Comparison of ENCODE assay signal across 12 mouse cellular contexts in genomic region chr10:45070929-45071813, GRCm38 (mm10). TPM values are rescaled to one million over a fixed set of nuclear protein-coding genes. Genes with fewer than 3 reads are reported as not detected.
DNase-seq lines count a peak whose midpoint lies in the region; ATAC-seq and TF ChIP-seq lines count a peak whose summit lies in the region.
"Had no signal": no experiment of that assay in that cellular context is flagged by ENCODE, and none has a peak within 500 bp of the region (broad histone marks: within the 10 kb centered on the region; RNA-seq: fewer than 3 reads in every experiment).

No protein-coding gene starts in this region.

- no peak for TF ChIP-seq POLR2A in MEL (IDR thresholded peaks at IDR 0.05; ENCODE audit: control insufficient read depth in 1 of 2, insufficient read depth in 1 of 2, low read depth in 1 of 2, low read length in 2 of 2, poor library complexity in 1 of 2)

- H3K36me3 ChIP-seq in heart, embryonic 16.5 days (ENCODE audit: control insufficient read depth, insufficient read depth), result peaks cover 5% of the 10 kb centered on the region; the same call in 1 of the 2 replicates
- H3K36me3 ChIP-seq in MEL (ENCODE audit: control insufficient read depth in 1 of 2, insufficient read depth in 2 of 2, low read length in 2 of 2), result peaks cover 7 to 35% of the 10 kb centered on the region in 2 experiments
- peaks cover 7% of the 10 kb centered on the region; the same call in 1 of the 2 replicates for H3K36me3 ChIP-seq in liver, postnatal 0 days (replicated peaks; ENCODE audit: insufficient read depth, low read length)

- ATAC-seq in heart, embryonic 16.5 days (replicated peaks; ENCODE audit: extremely low read depth, insufficient read depth, low FRiP score), result no peak
- no peak for ATAC-seq in liver, postnatal 0 days

- TF ChIP-seq RAD21 in MEL (IDR thresholded peaks at IDR 0.05; ENCODE audit: low read depth, low read length), result no peak

- H3K9me3 ChIP-seq in heart, embryonic 16.5 days (replicated peaks; ENCODE audit: control insufficient read depth, low read length), result no peaks in the 10 kb centered on the region
- H3K9me3 ChIP-seq in MEL (replicated peaks; ENCODE audit: insufficient read depth, low read length), result no peaks in the 10 kb centered on the region
- no peaks in the 10 kb centered on the region for H3K9me3 ChIP-seq in liver, postnatal 0 days (ENCODE audit: low read length)
- H3K9me3 ChIP-seq: hindbrain, embryonic 12.5 days had no signal

- peak overlapping the region; percentile 32; the same call in 1 of the 2 replicates for H3K4me2 ChIP-seq in heart, embryonic 16.5 days (ENCODE audit: low read depth, low read length)
- peak overlapping the region; percentile 32; the same call in 1 of the 2 replicates for H3K4me2 ChIP-seq in liver, postnatal 0 days (ENCODE audit: low read depth, low read length)
- H3K4me2 ChIP-seq: hindbrain, embryonic 12.5 days had no signal

- peak; percentile 81 to 85 for TF ChIP-seq EP300 in MEL (IDR thresholded peaks at IDR 0.05; ENCODE audit: low read depth in 1 of 2, low read length in 2 of 2)
- peak; percentile 64 for TF ChIP-seq EP300 in liver, postnatal 0 days (IDR thresholded peaks at IDR 0.05; ENCODE audit: low read depth)

- H3K9ac ChIP-seq in heart, embryonic 16.5 days (ENCODE audit: low read length), result peak overlapping the region; percentile 29; the same call in 1 of the 2 replicates
- no peak overlapping the region for H3K9ac ChIP-seq in MEL (ENCODE audit: control insufficient read depth, low read depth, low read length, poor library complexity, severe bottlenecking)
- no peak overlapping the region for H3K9ac ChIP-seq in liver, postnatal 0 days (replicated peaks)
- H3K9ac ChIP-seq: hindbrain, embryonic 12.5 days had no signal

- H3K4me1 ChIP-seq in heart, embryonic 16.5 days (ENCODE audit: control insufficient read depth, insufficient read depth, low read length), result peaks cover 43% of the 10 kb centered on the region
- peaks cover 14 to 33% of the 10 kb centered on the region in 2 experiments for H3K4me1 ChIP-seq in MEL (ENCODE audit: control insufficient read depth in 1 of 2, insufficient read depth in 2 of 2, low read length in 2 of 2)
- peaks cover 34% of the 10 kb centered on the region for H3K4me1 ChIP-seq in liver, postnatal 0 days (ENCODE audit: insufficient read depth)

- no peaks in the 10 kb centered on the region for H3K27me3 ChIP-seq in heart, embryonic 16.5 days (ENCODE audit: control insufficient read depth, insufficient read depth, low read length)
- H3K27me3 ChIP-seq in MEL (ENCODE audit: control insufficient read depth in 1 of 2, insufficient read depth in 2 of 2, low read length in 2 of 2), result no peaks in the 10 kb centered on the region
- H3K27me3 ChIP-seq in liver, postnatal 0 days (ENCODE audit: insufficient read depth, low read length), result no peaks in the 10 kb centered on the region
- H3K27me3 ChIP-seq: hindbrain, embryonic 12.5 days had no signal

- H3K79me2 ChIP-seq in MEL (ENCODE audit: control insufficient read depth, insufficient read depth, low read length, poor library complexity), result peaks cover 44% of the 10 kb centered on the region

- DNase-seq in heart, adult 8-10 months (ENCODE audit: low spot score), result no peak
- peak; percentile 23 for DNase-seq in MEL (ENCODE audit: low read depth, low spot score)
- DNase-seq in kidney, postnatal 14 days, result peak; percentile 12
- DNase-seq in liver, postnatal 0 days, result no peak
- DNase-seq in layer of hippocampus, postnatal 36 days, result no peak
- DNase-seq in urinary bladder, adult 2 months (ENCODE audit: low spot score), result no peak
- no peak for DNase-seq in thymus, postnatal 36 days
- DNase-seq: cerebellum, adult 11 months; lung, adult 2 months had no signal

- H3K4me3 ChIP-seq in heart, embryonic 16.5 days (ENCODE audit: low read length), result no peak overlapping the region
- H3K4me3 ChIP-seq in MEL (ENCODE audit: control insufficient read depth in 1 of 2, insufficient read depth in 1 of 2, low read depth in 2 of 2, low read length in 2 of 2), result no peak overlapping the region
- H3K4me3 ChIP-seq in liver, postnatal 0 days (ENCODE audit: low read depth, low read length), result no peak overlapping the region
- H3K4me3 ChIP-seq: hindbrain, embryonic 12.5 days; myocyte had no signal

- WGBS in heart, embryonic 16.5 days, result 68% methylated on average over 13 of the region's 13 CpGs
- WGBS in liver, postnatal 0 days (ENCODE audit: insufficient replicate concordance), result 54% methylated on average over 13 of the region's 13 CpGs

- H3K27ac ChIP-seq in heart, embryonic 16.5 days (ENCODE audit: low read length), result no peak overlapping the region
- H3K27ac ChIP-seq in MEL (ENCODE audit: control insufficient read depth, low read depth, low read length), result peak overlapping the region; percentile 59
- H3K27ac ChIP-seq in liver, postnatal 0 days (ENCODE audit: low read depth), result no peak overlapping the region
- H3K27ac ChIP-seq: hindbrain, embryonic 12.5 days had no signal

- no peak for TF ChIP-seq CTCF in MEL (IDR thresholded peaks at IDR 0.05 in 2 of 3, conservative IDR thresholded peaks at IDR 0.05 in 1 of 3; ENCODE audit: control insufficient read depth in 1 of 3, insufficient read depth in 1 of 3, low read depth in 2 of 3, low read length in 3 of 3, poor library complexity in 1 of 3, severe bottlenecking in 1 of 3)
- no peak for TF ChIP-seq CTCF in liver, postnatal 0 days (IDR thresholded peaks at IDR 0.05; ENCODE audit: low read depth)

TF ChIP-seq in MEL, 35 proteins besides CTCF, POLR2A, EP300 and RAD21:
- TF ChIP-seq RCOR1 (IDR thresholded peaks at IDR 0.05; ENCODE audit: low read depth, low read length) (peak; percentile 79), MAZ (IDR thresholded peaks at IDR 0.05; ENCODE audit: low read depth, low read length) (no peak), JUND (IDR thresholded peaks at IDR 0.05; ENCODE audit: low read depth, low read length) (no peak), SIN3A (IDR thresholded peaks at IDR 0.05; ENCODE audit: low read length) (peak; percentile 54), MEF2A (IDR thresholded peaks at IDR 0.05; ENCODE audit: extremely low read depth, insufficient replicate concordance, low read depth, low read length, poor library complexity, severe bottlenecking) (no peak), TCF12 (IDR thresholded peaks at IDR 0.05; ENCODE audit: low read depth, low read length) (peak; percentile 88), USF2 (IDR thresholded peaks at IDR 0.05; ENCODE audit: borderline replicate concordance in 1 of 2, insufficient read depth in 1 of 2, low read depth in 1 of 2, low read length in 2 of 2) (no peak), SMC3 (IDR thresholded peaks at IDR 0.05; ENCODE audit: low read depth, low read length) (no peak), NRF1 (IDR thresholded peaks at IDR 0.05; ENCODE audit: insufficient read depth, low read depth, low read length, poor library complexity, severe bottlenecking) (no peak), GATA1 (IDR thresholded peaks at IDR 0.05; ENCODE audit: low read depth, low read length) (peak; percentile 91), MXI1 (IDR thresholded peaks at IDR 0.05; ENCODE audit: low read depth, low read length) (0 out of 2 replicates have a peak, but pooled peaks have one; percentile 34), ZKSCAN1 (IDR thresholded peaks at IDR 0.05; ENCODE audit: low read depth, low read length) (no peak), KAT2A (conservative IDR thresholded peaks at IDR 0.05; ENCODE audit: low read depth, low read length) (no peak), HCFC1 (IDR thresholded peaks at IDR 0.05; ENCODE audit: low read depth, low read length) (no peak), TBP (IDR thresholded peaks at IDR 0.05; ENCODE audit: low read depth, low read length) (no peak), ETS1 (IDR thresholded peaks at IDR 0.05; ENCODE audit: low read depth, low read length) (peak; percentile 74), CHD1 (IDR thresholded peaks at IDR 0.05; ENCODE audit: low read depth, low read length) (no peak)

RNA-seq across cellular contexts. Expression of gene Prep, which starts 4.2 kb away (rescaled TPM):
- polyA plus RNA-seq in heart, embryonic 16.5 days (2015; fragmentation: Nextera tagmentation; extraction: Ambion mirVana), result 26.3 and 28.4 TPM in 2 replicates
- 10 to 100 TPM; 11.9 to 14.3 (median 13.3) TPM for total RNA-seq in heart, adult 8-10 months (2022)
- 12.0 and 12.3 TPM in 2 replicates for total RNA-seq in MEL (2012; rRNA removed)
- polyA plus RNA-seq in MEL (2012; ENCODE audit: insufficient read depth in 1 of 2, insufficient read length in 2 of 2, low read depth in 1 of 2, low replicate concordance in 2 of 2, missing spikeins in 1 of 2), result 10 to 100 TPM in 1 of 2 experiments, not detected in 1; 24.4 TPM
- 6.4 and 7.1 TPM in 2 replicates for polyA plus RNA-seq in liver, postnatal 0 days (2015; fragmentation: Nextera tagmentation; extraction: Ambion mirVana)
- 1 to 10 TPM; 8.8 to 9.3 TPM for total RNA-seq in layer of hippocampus, postnatal 36 days (2021)
- 10.7 and 11.9 TPM in 2 replicates for polyA plus RNA-seq in urinary bladder, adult 2 months (2012; rRNA removed)

Comparison
In these comparisons a context has a peak if more than half of its experiments do, and no peak if none do; other contexts are left out.
1. DNase-seq: peak in MEL (single experiment) and kidney, postnatal 14 days (single experiment); none in heart, adult 8-10 months (single experiment), liver, postnatal 0 days (single experiment), layer of hippocampus, postnatal 36 days (0 of 2), urinary bladder, adult 2 months (single experiment) and thymus, postnatal 36 days (0 of 2).